Mouse (Mus musculus) hindbrain, embryonic 15.5 days (tissue): ENCODE measurements around the gene Tnni3. TPM values are rescaled to one million over a fixed set of nuclear protein-coding genes. Genes with fewer than 3 reads are reported as not detected.
"Not testable (repeated sequence)": the region's sequence is repeated elsewhere in the genome, so short reads cannot be mapped to it uniquely, and the experiment has no call there.

Source experiments
- ATAC-seq: fragments of 200-750 bp; cut with Nextera tagmentation; 2 replicates; pipeline ENCODE4 v1.8.0; 2017; ENCODE audit warnings: low read depth, moderate number of reproducible peaks, moderate TSS enrichment; ENCODE audit not compliant: low FRiP score
- H3K27ac ChIP-seq: fragments of 300-500 bp; sonication (generic); replicated peaks from 2 replicates; pipeline ENCODE4 v1.5.1; 2015; ENCODE audit warnings: mild to moderate bottlenecking, inconsistent platforms
- H3K27me3 ChIP-seq: fragments of 300-500 bp; sonication (generic); 2 replicates; pipeline ENCODE4 v1.6.1; 2015; ENCODE audit warnings: control low read depth, inconsistent platforms
- H3K36me3 ChIP-seq: fragments of 300-500 bp; sonication (generic); 2 replicates; pipeline ENCODE4 v1.6.1; 2015; ENCODE audit warnings: control low read depth, inconsistent platforms
- H3K4me1 ChIP-seq: fragments of 300-500 bp; sonication (generic); replicated peaks from 2 replicates; pipeline ENCODE4 v1.6.1; 2015; ENCODE audit warnings: control low read depth, inconsistent platforms
- H3K4me2 ChIP-seq: fragments of 300-500 bp; sonication (generic); 2 replicates; pipeline ENCODE4 v1.6.1; 2015; ENCODE audit warnings: moderate library complexity, mild to moderate bottlenecking, inconsistent platforms
- H3K4me3 ChIP-seq: fragments of 300-500 bp; sonication (generic); 2 replicates; pipeline ENCODE4 v1.5.1; 2015; ENCODE audit warnings: mild to moderate bottlenecking, inconsistent platforms
- H3K9ac ChIP-seq: fragments of 300-500 bp; sonication (generic); 2 replicates; pipeline ENCODE4 v1.6.1; 2015; ENCODE audit warnings: inconsistent platforms
- H3K9me3 ChIP-seq: fragments of 300-500 bp; sonication (generic); 2 replicates; pipeline ENCODE4 v1.6.1; 2016; ENCODE audit warnings: control low read depth, inconsistent platforms
- WGBS: fragments of 180-500 bp; shearing (Covaris S2); methylation state at CpG from one replicate; pipeline ENCODE4 v1.1.7; 2015; 5-methylcytosine and 5-hydroxymethylcytosine counted together
- polyA plus RNA-seq: library from polyadenylated mRNA; unstranded; fragments of >200 nt; fragmentation: Nextera tagmentation; extraction: Ambion mirVana; gene quantifications from 2 replicates; pipeline ENCODE4 v1.2.1, GENCODE M21; 2015

The Tnni3 gene
- polyA plus RNA-seq, 1 experiment from 2014 or later: 2.1 TPM

- 0 out of 2 replicates have a peak, but pooled peaks cover 1% of the 10 kb centered on the region for H3K27me3 ChIP-seq
- ATAC-seq: no peak
- WGBS: 59% methylated on average over 4 of the region's 4 CpGs
- H3K9me3 ChIP-seq: no peaks in the 10 kb centered on the region
- no peaks in the 10 kb centered on the region for H3K4me1 ChIP-seq
- H3K4me3 ChIP-seq: no peak overlapping the region
- H3K4me2 ChIP-seq: no peak overlapping the region
- H3K36me3 ChIP-seq: peaks cover 19% of the 10 kb centered on the region
- no peak overlapping the region for H3K9ac ChIP-seq
- no peak overlapping the region for H3K27ac ChIP-seq
Measured at GRCm38 (mm10) chr7:4537181-4537580, 13.2 kb upstream of the Tnni3 start.

DNA sequence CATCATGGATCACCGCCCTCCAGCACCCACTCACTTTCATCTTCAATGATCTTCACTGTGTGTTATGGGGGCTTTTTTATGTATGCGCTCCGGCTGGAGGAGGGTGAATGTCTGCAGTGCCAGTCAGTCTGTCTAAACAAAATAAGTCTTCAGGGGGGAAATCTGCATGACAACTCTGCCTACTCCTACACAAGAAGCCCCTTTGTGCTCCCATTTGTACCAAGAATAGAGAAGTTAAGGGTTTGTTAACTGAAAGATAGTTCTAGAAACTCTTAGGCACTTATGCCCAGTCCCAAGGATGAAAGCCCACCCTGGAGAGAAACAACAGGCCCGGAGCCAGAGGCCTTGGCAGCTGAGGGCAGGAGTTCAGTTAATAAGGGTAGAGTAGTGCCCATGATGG, 12.3 kb upstream of the Tnni3 start:
- 72% methylated on average over 4 of the region's 4 CpGs for WGBS
- ATAC-seq: no peak
- Histone ChIP-seq H3K9ac (no peak overlapping the region), H3K4me3 (no peak overlapping the region), H3K36me3 (peaks cover 18% of the 10 kb centered on the region), H3K4me2 (no peak overlapping the region), H3K27me3 (peaks cover 7% of the 10 kb centered on the region; the same call in 1 of the 2 replicates), H3K27ac (no peak overlapping the region), H3K4me1 (no peaks in the 10 kb centered on the region), H3K9me3 (no peaks in the 10 kb centered on the region)

DNA sequence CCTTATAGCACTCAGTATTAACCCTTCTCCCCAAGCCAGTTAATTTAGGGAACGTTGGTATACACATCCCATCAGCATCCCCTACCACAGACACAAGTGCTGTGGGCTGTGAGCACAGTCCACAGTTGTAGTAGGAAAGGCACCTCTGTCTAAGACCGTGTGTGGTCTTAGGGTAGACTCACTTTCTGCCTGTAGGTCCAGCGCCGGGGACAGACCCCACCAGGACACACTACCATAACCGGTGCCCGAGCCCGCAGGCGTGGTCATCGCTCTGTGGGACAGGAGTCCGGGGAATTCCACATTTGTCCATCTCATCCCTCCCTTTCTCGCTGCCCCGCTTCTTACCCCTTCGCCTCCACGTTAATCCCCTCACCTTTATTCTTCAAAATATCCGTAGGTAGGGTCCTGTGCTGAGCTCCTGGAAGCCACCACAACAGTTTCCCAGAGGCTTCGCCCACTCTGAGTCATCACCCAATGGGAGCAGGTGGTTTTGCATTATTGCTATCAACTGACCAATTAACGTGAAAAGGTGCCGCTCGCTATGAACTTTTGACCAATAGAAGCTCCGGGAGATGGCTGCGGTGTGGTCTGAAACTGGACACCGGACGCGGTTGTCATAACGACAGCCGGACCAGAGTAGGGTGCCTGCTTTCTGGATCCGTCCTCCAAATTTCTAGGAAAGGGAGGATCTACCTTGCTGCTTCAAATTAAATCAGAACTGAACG, 8.1 kb upstream of the Tnni3 start, which contains the start of gene Dnaaf3:
Gene Dnaaf3, minus strand, starts transcription at position 449 of the 725 bp plus-strand sequence.
- Histone ChIP-seq H3K4me3 (peak within 1 kb of the TSS; percentile 29), H3K9ac (no peak within 1 kb of the TSS), H3K4me1 (peaks cover 5% of the 10 kb centered on the region; the same call in 1 of the 2 replicates), H3K27ac (no peak within 1 kb of the TSS), H3K9me3 (no peaks in the 10 kb centered on the region), H3K4me2 (peak within 1 kb of the TSS; percentile 47), H3K36me3 (no peaks in the 10 kb centered on the region), H3K27me3 (peaks cover 10% of the 10 kb centered on the region; the same call in 1 of the 2 replicates)
- 4% methylated on average over 28 of the region's 28 CpGs for WGBS
- peak; percentile 79 for ATAC-seq

DNA sequence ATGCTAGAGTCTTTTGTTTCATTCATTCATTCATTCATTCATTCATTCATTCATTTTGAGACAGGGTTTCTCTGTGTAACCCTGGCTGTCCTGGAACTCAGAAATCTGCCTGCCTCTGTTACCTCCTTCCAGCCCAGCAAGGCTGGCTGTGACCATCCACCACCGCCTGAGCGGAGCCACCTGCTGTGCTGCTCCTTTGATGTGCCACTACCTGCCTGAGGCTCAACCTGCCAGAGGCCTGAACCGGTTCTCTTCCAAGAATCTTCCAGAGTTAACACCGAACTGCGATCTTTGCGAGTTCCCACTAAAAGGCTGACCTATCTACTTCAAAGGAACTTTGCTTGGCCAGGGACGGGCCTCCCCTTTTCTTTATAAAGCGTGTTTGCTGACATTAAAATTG, 6.1 kb upstream of the Tnni3 start:
- 55% methylated on average over 8 of the region's 8 CpGs for WGBS

DNA sequence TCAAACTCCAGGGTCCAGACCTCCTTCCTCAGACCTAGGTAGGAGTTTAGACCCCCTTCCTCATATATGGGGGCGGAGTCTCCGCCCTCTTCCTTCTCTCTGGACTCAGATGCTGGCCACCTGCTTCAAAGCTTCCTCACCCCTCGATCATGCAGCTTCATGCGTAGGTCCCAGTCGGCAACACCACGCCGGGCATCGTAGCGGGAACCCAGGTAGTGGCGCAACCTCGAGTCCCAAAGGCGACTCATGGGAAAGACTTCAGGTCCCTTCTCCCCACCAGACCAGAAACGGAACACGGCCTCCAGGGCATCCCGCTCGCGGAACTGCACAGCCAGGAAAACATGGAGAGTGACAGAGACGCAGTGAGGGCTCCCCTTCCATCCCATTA, 3.3 kb upstream of the Tnni3 start:
- no peak overlapping the region for H3K27ac ChIP-seq
- peak overlapping the region; percentile 72 for H3K4me2 ChIP-seq
- no peak overlapping the region for H3K9ac ChIP-seq
- H3K4me1 ChIP-seq: peaks cover 18% of the 10 kb centered on the region
- H3K9me3 ChIP-seq: no peaks in the 10 kb centered on the region
- H3K4me3 ChIP-seq: peak overlapping the region; percentile 37
- H3K27me3 ChIP-seq: peaks cover 10% of the 10 kb centered on the region; the same call in 1 of the 2 replicates
- 44% methylated on average over 18 of the region's 18 CpGs for WGBS
- H3K36me3 ChIP-seq: no peaks in the 10 kb centered on the region
- ATAC-seq: 0 out of 2 replicates have a peak, but pooled peaks have one; percentile 1

More for the DNA sequence above, 6.1 kb upstream of the Tnni3 start:
- H3K27me3 ChIP-seq: peaks cover 10% of the 10 kb centered on the region; the same call in 1 of the 2 replicates
- not testable (repeated sequence) for ATAC-seq, H3K27ac ChIP-seq, H3K36me3 ChIP-seq, H3K4me2 ChIP-seq, H3K9me3 ChIP-seq, H3K4me3 ChIP-seq, H3K9ac ChIP-seq
- peaks cover 18% of the 10 kb centered on the region for H3K4me1 ChIP-seq

DNA sequence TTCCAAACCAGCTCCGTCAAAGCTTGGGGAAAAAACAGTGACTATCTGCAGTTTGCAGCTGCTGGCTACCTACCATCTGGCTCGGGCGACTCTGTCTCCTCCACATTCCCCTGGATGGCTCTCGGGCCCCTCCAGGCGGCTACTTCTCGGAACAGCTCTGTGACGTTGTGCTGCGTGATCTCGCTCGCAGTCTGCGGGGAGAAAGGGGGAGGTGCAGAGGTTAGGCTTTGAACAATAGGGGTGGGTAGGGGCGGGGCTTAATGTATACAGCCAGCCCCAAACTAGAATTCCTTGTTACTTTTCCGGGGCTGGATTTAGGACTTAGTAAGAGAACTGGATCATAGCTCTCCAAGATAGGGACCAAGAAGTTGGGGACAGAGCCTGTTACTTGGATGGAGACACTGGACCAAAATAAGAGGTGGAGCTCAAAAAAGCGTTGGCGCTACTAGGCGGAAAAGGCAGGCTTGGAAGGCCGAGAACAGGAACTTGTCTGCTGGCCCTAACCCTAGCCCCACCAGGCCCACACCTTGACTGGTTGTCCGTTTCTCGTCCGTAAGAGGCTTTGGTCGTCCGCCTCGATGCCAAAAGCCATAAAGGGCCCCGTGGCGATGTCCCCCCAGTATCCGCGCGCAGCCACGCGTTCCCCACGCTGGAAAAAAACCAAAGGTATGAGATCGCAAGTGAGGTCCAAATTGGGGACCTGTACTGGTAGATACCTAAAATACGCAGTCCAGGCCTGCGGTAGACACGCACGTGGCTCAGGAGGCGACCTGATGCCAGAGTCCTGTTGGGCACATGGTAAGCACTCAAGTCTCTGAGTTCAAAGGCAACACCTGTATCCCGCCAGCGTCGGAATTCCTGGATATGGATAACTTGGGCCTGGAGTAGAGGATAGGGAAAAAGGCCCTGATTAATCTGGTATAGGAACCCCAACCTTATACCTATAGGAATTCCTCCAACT, 2.6 kb upstream of the Tnni3 start:
- H3K4me1 ChIP-seq: peaks cover 18% of the 10 kb centered on the region
- no peaks in the 10 kb centered on the region for H3K36me3 ChIP-seq
- peak overlapping the region; percentile 37 for H3K4me3 ChIP-seq
- peak overlapping the region; percentile 45 for H3K9ac ChIP-seq
- H3K27me3 ChIP-seq: peaks cover 7% of the 10 kb centered on the region
- H3K4me2 ChIP-seq: peak overlapping the region; percentile 72
- ATAC-seq: peak; percentile 93
- no peaks in the 10 kb centered on the region for H3K9me3 ChIP-seq
- 25% methylated on average over 40 of the region's 40 CpGs for WGBS
- H3K27ac ChIP-seq: peak overlapping the region; percentile 53

DNA sequence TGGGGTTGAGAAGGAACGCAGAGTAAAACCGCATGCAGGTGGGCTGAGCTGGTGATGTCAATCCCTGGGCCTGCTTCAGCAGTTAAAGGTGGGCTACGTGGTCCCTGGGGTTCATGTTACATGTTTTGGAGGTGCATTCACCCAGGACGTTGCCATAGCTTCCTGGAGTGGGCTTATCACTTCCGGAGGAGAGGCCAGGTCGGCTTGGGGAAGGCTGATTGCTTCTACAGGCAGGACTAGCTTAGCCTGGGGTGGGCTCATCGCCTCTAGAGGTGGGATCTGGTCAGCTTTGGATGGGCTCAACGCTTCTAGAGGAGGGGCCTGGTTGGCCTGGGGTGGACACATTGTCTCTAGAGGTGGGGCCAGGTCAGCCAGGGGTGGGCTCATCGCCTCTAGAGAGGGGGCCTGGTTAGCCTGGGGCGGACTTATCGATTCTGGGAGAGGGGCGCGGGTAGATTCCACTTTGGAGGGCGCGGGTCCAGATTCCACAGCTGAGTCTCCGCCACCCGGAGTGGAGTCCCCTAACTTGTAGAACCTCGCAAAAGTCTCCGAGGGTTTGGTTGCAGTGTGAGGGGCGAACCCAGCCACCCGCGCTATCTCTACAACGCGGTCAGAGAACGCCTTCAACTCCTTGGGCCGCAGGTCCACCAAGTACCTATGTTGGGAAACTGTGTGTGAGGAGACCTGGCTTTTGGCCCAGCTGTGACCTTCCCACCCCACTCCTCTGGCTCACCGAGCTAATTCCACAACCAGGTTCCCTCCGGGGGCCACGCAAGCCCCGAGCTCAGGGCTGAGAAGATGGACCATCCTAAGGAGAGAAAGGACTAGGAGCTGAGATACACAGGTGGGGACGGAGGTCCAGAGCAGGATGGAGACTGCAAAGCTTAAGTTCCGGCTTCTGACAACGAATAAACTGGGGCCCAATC, 561 bp downstream of the Tnni3 start:
- Histone ChIP-seq H3K36me3 (no peaks in the 10 kb centered on the region), H3K9ac (no peak overlapping the region), H3K4me3 (no peak overlapping the region), H3K9me3 (no peaks in the 10 kb centered on the region), H3K4me1 (peaks cover 25% of the 10 kb centered on the region), H3K27ac (no peak overlapping the region), H3K27me3 (peaks cover 13% of the 10 kb centered on the region), H3K4me2 (no peak overlapping the region)
- no peak for ATAC-seq
- WGBS: 92% methylated on average over 33 of the region's 33 CpGs

GRCm38 (mm10) chr7:4522292-4522691, 1.7 kb downstream of the Tnni3 start:
- no peaks in the 10 kb centered on the region for H3K9me3 ChIP-seq

DNA sequence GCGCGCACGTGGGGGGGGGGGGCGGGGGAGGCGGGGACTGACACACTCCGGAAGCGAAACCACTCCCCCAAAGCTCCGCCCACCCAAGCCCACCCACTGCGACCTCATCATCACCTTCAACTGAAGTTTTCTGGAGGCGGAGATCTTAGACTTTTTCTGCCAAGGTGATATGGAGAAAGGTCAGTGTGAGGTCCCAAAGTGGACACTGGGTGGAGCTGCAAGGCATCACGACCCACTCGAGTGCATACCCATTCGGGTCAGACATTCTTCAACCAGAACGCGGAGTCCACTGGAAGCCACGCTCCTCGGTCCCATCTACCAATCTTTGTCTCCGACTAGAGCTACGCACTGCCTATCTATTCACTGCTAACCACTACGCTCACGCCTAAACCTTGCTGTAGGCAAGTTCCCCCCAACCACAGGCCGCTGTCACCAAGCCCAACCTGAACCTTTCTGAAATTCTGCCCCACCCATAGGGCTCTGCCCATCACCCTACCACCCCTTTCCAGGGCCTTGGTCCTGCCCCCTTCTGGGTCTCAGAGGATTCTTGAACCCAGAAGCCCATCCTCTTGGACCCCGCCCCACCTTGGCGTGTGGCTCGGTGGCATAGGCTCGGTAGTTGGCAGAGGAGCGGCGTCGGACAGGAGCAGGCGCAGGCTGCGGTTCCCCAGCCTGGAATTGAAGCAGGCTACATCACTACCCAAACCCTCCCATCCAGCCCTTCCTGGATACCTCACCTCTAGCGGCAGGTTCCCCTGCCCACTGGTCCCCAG, 2.6 kb downstream of the Tnni3 start:
- H3K9me3 ChIP-seq: no peaks in the 10 kb centered on the region
- peaks cover 12% of the 10 kb centered on the region for H3K4me1 ChIP-seq
- no peak for ATAC-seq
- peak overlapping the region; percentile 25 for H3K4me3 ChIP-seq
- H3K9ac ChIP-seq: no peak overlapping the region
- H3K4me2 ChIP-seq: peak overlapping the region; percentile 53
- no peak overlapping the region for H3K27ac ChIP-seq
- 33% methylated on average over 32 of the region's 32 CpGs for WGBS
- no peaks in the 10 kb centered on the region for H3K36me3 ChIP-seq
- H3K27me3 ChIP-seq: peaks cover 10% of the 10 kb centered on the region

More at GRCm38 (mm10) chr7:4522292-4522691, 1.7 kb downstream of the Tnni3 start:
- Histone ChIP-seq H3K27ac (no peak overlapping the region), H3K9ac (no peak overlapping the region), H3K27me3 (peaks cover 11% of the 10 kb centered on the region), H3K4me1 (peaks cover 21% of the 10 kb centered on the region), H3K4me2 (no peak overlapping the region), H3K4me3 (no peak overlapping the region), H3K36me3 (no peaks in the 10 kb centered on the region)
- WGBS: 82% methylated on average over 6 of the region's 6 CpGs
- no peak for ATAC-seq

GRCm38 (mm10) chr7:4518487-4518886, 5.5 kb downstream of the Tnni3 start:
- no peaks in the 10 kb centered on the region for H3K9me3 ChIP-seq
- ATAC-seq: no peak
- no peak overlapping the region for H3K9ac ChIP-seq
- H3K4me2 ChIP-seq: no peak overlapping the region
- no peak overlapping the region for H3K4me3 ChIP-seq
- peaks cover 10% of the 10 kb centered on the region for H3K27me3 ChIP-seq
- WGBS: 82% methylated on average over 1 of the region's 1 CpGs
- H3K36me3 ChIP-seq: no peaks in the 10 kb centered on the region
- H3K27ac ChIP-seq: no peak overlapping the region
- peaks cover 7% of the 10 kb centered on the region for H3K4me1 ChIP-seq
